Mouse (Mus musculus): ENCODE data around the gene Alpk3.
"Not testable (repeated sequence)": the region's sequence is repeated elsewhere in the genome, so short reads cannot be mapped to it uniquely, and the experiment has no call there.

The Alpk3 gene

DNA sequence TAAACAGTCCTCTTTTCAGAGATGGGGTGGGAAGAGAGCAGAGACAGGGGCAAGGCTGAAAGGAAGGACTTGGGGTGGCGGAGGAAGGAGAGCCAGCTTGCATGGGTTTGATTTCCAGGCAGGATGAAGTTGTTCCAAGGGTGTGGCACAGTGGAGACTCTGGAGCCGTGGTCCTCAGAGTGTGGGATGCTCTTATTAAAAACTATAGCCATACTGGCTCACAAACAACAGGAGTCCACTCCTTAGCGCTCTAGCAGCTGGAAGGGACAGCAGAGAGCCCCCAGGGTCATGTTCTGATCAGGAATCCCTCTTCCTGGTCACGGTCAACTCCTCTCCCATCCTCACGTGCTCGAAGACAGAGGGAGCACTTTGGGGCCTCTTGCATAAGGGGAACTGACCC, 76.0 kb downstream of the Alpk3 start:
- DNase-seq = no peak

DNA sequence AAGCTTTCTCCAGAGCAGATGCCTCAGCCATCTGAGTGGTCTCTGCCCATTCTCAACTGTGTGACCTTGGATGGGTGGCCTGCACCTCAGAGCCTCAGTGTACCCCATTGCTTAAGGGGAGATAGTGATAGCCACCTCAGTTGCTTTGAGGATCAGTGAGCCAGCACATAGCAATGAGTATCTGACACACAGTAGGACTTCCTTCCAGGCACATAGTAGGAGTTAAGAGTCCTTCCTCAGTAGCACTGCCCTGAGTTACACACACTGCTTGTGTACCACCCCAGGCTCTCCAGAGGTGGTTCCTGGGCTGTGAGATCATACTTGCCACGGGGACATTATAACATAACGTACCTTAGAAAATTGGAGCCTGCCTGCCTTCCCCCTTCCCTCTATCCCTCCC, 76.5 kb downstream of the Alpk3 start:
- no peak for DNase-seq

GRCm38 (mm10) chr7:81134614-81135067, 77.2 kb downstream of the Alpk3 start:
- no peak for DNase-seq

DNA sequence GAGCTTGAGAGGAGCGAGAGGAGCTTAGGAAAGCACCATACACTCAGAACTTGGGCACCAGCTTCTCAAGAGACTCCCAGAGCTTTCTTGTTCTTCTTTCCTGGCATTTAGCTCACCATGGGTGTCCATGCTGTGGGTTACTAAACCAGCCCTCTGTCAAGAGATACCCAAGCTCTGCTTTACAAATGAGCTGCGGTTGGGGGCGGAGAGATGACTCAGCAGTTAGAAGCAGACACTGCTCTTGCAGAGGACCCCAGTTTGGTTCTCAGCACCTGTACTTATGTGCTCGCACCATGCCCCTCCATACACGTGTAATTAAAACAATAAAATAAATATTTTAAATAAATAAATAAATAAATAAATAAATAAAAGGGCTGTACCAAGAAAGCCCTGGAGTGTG, 79.9 kb downstream of the Alpk3 start:
- no peak for DNase-seq

DNA sequence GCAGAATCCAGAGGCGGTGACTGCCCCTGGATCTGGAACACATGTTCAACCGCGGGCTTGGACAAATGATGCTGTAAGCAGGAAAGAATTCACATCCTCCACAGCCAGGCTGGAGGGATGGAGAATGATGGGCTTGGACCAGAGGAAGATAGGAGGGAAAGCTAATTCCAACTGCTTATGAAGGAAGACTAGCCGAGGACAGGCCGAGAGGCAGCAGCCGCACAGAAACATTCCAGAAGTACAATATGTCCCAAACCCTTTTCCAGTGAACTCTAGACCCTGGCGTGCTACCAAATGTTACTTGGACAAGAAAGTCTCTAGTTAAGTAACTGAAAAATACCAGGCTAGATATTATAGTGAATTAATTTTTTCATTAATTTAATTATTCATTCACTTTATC, 81.7 kb downstream of the Alpk3 start:
- DNase-seq = no peak

- DNase-seq = no peak
Measured at GRCm38 (mm10) chr7:81139671-81140404, 82.4 kb downstream of the Alpk3 start.

DNA sequence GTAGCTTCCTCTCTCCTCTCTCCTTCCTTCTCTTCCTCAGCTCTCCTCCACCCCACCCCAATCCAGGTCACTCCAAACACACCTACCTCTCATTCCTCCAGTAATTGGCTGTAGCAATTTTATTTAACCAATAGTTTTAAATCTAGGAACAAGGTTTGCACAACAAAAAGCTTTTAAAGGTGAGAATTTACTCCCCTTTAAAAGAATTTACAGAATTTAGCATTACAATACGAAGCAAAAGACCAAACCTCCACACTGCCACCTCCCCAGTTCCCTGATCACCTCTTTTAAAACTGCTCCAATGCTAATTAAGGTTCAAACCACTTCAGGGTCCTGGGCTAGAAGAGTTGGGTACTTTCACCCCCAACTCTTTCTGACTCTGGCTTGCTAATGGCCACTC, 84.1 kb downstream of the Alpk3 start:
- DNase-seq = no peak

- DNase-seq = not testable (repeated sequence)
Measured at GRCm38 (mm10) chr7:81143056-81143455, 85.7 kb downstream of the Alpk3 start.

DNA sequence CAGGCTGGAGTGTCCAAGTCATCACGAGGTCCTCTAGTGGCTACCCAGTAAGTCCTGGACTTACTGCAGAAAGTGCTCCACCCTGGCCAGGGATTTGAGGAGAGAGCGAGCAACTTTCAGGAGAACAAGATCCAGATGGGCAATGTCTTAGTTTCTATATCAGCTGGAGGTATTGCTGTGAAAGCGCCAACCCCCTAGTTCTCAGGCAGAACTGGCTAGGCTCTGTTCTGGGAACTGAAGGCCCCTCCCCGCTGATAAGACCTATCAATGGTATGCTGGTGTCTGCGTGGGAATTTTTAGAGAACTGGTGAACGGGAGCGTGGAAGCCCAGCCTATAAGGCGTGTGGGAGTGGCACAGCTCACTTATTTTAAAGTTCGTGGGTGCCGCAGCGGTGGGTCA, 92.4 kb downstream of the Alpk3 start:
- DNase-seq = no peak

DNA sequence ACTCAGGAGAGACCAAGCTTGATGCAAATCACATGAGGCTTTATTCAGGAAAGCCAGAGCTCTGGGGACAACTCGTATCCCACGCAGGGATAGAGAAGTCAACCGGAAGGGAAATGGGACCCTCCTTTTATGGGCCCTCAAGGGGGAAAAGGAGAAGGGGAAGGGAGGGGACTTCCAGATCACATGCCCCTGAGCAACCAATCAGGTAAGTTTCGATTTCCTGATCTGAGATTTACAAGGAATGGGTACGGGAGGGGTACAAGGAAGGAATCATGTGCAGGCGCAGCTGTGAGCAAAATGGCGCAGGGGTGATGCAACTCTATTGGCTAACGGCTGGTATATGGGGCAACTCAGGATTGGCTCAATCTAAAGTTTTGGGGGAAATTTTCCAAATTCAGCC, 93.8 kb downstream of the Alpk3 start:
- DNase-seq = no peak

GRCm38 (mm10) chr7:81152306-81152705, 94.9 kb downstream of the Alpk3 start:
- DNase-seq = no peak

GRCm38 (mm10) chr7:81152826-81153225, 95.4 kb downstream of the Alpk3 start:
- no peak for DNase-seq

GRCm38 (mm10) chr7:81153327-81153726, 95.9 kb downstream of the Alpk3 start:
- no peak for DNase-seq

GRCm38 (mm10) chr7:81154244-81154643, 96.8 kb downstream of the Alpk3 start:
- DNase-seq = not testable (repeated sequence)

DNA sequence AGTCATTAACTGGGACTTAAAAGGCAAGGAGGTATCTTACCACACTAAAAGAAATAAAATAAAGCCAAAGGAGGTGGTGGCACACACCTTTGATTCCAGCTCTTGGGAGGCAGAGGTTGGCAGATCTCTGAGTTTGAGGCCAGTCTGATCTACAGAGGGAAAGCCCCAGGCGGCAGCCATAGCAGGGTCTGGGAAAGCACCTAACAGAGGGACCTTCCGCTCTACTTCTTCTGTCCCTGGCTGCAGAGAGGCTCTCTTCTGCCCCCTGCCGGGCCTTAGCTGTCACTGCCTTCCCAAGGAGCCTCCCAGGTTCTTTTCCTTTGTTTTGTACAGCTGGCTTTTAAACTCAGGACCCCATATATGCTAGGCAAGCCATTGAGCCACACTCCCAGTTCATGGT, 97.6 kb downstream of the Alpk3 start:
- DNase-seq = peak; percentile 36

All from cerebellum, adult 8-10 months (tissue).